Mouse (Mus musculus): ENCODE results near the gene Dad1.

DNA sequence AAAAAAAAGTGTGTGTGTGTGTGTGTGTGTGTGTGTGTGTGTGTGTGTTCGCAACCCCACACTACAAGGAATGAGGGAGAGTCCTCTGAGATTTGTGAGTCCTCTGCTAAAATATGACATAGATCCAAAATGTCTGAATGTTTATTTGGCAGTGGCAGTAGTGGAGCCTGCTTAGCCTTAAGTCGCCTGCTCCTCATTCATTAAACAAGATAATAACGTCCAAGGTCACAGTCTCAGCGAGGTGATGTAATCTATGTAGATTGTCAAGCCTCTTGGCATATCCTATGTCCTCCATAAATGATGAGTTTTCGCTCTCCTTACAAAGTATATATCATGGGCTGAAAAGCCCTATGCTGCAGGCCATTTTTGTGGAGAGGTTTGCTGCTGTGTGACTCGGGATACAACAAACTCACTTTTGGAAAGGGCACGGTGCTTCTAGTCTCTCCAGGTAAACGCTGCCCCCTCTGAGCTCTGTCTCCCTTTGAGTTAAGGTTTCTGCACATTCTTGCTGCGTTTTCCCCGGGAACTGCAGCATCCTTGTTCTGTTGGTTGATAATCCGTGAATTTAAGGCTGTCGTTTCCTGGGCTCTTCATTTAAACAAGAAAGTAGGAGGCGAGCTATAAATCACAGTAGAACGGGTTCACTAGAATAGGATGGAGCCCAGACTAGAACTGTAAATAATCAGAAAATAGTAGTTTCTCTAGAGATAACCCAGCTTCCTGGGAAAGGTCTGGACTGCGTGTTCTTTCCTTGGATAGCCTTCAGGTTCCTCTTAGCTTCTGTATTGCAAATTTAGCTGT lies 47.0 kb downstream of the Dad1 start:
- TF ChIP-seq POLR2A (IDR thresholded peaks at IDR 0.05; ENCODE audit: insufficient read length, low read depth) (no peak), MAX (IDR thresholded peaks at IDR 0.05; ENCODE audit: low read depth) (no peak)
